Mouse (Mus musculus) cortical plate, adult 2 months (tissue): ENCODE data around the gene Zer1.

ENCODE experiments used
- CTCF ChIP-seq: fragments of 200-500 bp; IDR thresholded peaks from 2 replicates; pipeline ENCODE4 v1.5.1; 2011; ENCODE audit warnings: mild to moderate bottlenecking, control low read depth, low read length; ENCODE audit not compliant: insufficient read depth; ENCODE audit errors: extremely low read depth
- POLR2A ChIP-seq: fragments of 200-500 bp; IDR thresholded peaks from 2 replicates; pipeline ENCODE4 v1.6.1; 2011; ENCODE audit warnings: mild to moderate bottlenecking, low read length, control low read depth; ENCODE audit not compliant: insufficient read depth; ENCODE audit errors: extremely low read depth

- no peak for TF ChIP-seq CTCF
- no peak for TF ChIP-seq POLR2A
Observed at GRCm38 (mm10) chr2:30084632-30085031, 39.8 kb downstream of the Zer1 start.
